Mouse (Mus musculus) olfactory bulb, adult 2 months (tissue): ENCODE data around the gene Gramd1c.

Source experiments
- CTCF ChIP-seq: fragments of 200-500 bp; IDR thresholded peaks from 2 replicates; pipeline ENCODE4 v1.5.1; 2012; ENCODE audit warnings: low read depth, mild to moderate bottlenecking, low read length, moderate library complexity; ENCODE audit not compliant: insufficient read depth
- POLR2A ChIP-seq: fragments of 200-500 bp; IDR thresholded peaks from 2 replicates; pipeline ENCODE4 v1.6.1; 2012; ENCODE audit warnings: mild to moderate bottlenecking, low read depth, low read length, moderate library complexity; ENCODE audit not compliant: insufficient read depth

DNA sequence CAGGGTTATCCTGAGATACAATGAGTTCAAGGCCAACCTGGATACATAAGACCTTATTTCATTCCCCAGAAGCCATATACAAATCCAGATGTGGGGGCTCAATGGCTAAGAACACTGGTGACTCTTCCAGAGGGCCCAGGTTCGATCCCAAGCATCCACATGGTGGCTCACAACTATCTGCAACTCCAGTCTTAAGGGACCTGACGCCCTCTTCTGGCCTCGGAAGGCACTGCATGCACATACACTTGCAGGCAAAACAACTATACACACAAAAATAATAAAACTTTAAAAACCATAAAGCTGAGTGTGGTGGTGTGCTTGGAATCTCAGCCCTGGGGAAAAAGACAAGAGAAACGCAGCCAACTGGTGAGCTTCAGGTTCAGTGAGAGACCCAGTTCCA, 24.0 kb downstream of the Gramd1c start:
- no peak for TF ChIP-seq CTCF
- no peak for TF ChIP-seq POLR2A
